Mouse (Mus musculus): ENCODE results near the gene Lsamp.

Gene Lsamp

DNA sequence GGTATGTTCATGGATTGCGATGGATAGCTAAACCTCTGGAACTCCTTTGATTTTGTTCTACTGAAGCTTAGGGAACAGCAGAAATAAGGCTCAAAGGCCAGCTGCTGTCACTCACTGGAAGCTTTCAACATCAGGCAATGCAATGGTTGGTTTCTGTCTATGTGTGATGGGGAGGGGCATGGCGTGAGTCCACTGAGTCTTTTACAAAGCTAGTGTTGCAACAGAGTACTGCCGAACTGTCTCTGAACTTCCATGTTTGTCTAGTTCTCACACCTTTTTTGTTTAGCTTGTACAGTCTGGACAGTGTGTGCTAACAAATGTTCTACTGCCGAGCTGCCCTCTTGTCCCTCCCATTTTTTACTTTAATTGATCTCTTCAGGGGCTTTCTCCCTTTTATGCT is 1258.7 kb downstream of the Lsamp start:
- no peak for DNase-seq (ENCODE audit: extremely low spot score)

DNA sequence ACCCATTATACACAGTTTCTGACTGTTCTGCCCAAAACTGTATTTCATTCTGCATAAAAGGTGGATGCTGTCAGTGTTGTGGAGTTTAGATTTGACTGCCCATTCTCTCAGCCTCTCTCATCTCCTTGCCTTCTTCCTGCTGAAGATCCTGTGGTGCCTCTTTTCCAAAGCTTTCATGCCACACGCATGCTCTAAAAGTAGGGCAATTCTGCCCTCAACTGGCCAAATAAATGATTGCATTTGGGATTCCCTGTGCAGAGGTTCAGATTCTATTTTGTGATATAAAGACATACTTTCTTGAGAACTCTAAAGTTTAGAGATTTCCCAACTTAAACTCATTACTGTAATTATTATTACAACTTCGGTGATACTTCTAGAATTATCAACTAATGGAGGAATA is 1260.5 kb downstream of the Lsamp start:
- DNase-seq (ENCODE audit: extremely low spot score), result peak; percentile 47

DNA sequence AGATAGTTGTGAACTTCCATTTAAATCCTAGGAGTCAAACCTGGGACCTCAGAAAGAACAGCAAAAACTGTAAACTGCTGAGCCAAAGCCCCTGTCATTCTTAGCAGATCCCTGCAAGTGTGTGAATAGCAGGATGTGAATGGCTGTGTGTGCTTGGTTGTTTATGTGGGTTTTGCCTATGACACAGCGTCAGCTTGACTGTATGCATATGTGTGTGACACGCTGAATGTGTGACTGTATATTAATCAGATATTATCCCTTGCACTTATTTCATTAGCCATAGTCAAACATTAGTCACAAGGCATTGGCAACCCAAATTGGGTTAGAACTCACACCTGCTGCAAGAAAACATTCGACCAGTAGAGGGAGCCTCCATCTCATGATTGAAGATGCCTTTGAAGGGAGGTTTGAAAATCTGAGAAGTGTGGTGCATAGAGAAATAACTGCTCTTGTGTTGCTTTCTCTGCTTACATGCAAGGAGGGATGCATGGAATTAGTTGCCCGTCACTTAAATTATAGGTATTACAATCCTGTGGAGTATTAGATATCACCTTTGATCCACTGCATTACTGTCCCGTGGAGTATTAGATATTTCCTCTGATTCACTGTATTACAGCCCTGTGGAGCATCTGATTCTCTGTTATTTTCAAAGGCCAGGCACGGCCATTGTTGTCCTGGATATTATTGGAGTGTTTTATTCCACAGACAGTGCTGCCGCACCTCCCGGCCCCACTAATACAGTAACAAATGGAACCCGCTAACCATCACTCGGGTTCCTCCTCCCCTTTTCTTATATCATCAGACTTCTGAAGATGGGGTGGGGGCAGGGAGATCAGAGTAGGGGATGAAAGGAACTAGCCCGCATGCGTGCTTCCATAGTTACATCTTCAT is 1274.2 kb downstream of the Lsamp start:
- DNase-seq (ENCODE audit: extremely low spot score), result peak; percentile 53

DNA sequence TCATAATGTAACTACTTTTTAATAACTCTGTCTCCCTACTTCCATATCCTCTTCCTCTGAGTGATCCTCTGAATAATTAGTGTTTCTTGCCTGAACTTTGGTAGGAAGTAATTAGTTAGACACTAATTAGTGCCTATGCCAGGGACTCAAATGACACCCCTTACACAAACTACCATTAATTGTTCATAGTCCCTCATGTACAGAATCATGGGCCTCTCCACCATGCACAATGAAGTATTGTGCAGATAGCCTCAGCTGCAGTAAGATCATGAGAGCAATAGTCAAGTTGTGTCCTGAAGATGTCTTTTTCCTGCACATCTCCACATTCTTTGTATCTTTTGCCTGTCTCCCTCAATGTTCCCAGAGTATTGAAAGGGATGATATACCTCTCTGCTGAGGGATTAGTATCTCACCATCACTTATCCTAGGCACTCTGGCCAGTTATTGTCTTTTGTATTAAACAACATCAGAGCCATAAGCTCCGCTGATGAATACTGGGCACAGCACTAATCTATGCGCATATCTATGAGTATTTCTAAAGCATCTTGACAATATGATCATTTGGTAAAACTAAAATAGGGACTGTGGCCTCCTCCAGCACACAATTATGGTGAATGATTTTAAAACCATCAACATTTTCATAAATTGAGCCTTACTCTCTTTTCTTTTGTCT is 1292.0 kb downstream of the Lsamp start:
- DNase-seq (ENCODE audit: extremely low spot score), result no peak

DNA sequence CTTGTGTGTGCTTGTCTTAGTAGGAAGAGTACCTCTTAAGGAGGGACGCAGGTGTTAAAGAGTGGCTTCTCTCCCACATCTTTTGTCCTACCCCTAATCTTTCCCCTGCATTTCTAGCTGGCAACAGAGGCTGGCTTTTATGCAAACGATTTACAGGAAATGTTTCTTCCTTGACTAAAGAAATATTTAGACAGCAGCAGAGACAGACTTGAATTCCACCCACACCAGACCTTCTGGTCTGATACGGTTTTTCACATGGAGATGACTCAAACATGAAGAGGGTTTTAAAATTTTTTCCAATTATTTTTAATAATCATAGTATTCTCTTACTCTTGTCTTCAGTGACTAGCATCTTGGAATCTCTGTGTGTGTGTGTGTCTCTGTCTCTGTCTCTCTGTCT is 1333.8 kb downstream of the Lsamp start:
- no peak for DNase-seq (ENCODE audit: extremely low spot score)

DNA sequence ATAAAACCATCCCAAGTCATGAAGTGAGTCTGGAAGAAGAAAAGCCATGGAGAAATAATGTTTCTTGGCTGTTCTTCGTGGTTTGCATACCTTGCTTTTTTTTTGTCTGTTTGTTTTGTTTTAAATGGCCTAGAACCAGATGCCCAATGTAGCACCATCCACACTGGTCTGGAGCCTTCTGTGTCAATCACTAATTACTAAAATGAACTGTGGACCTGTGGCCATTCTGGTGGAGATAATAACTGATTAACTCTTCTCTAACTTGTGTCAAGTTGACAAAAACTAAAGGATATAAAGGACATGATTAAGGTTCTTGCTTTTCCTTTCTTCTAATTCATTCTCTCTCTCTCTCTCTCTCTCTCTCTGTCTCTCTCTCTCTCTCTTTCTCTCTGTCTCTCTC is 1359.3 kb downstream of the Lsamp start:
- DNase-seq (ENCODE audit: extremely low spot score), result no peak

DNA sequence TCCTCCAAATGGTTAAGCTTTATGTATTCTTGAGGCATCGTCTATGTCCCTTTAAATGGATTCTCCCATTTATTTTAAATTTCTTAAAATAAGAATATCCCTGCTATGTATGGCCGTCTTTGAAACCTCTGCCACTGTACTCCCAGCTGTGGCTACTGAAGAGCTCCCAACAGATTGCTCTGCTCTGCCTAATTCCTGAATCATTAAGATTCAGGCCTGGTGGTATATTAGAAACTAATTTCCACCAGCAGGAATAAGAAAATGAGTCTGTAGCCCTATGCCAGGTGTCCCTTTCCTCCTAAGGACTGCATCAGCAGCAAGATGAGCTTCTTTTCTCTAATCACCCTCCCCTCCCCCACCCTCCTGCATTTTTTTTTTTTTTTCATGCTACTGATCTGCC is 1381.0 kb downstream of the Lsamp start:
- DNase-seq (ENCODE audit: extremely low spot score), result no peak

DNA sequence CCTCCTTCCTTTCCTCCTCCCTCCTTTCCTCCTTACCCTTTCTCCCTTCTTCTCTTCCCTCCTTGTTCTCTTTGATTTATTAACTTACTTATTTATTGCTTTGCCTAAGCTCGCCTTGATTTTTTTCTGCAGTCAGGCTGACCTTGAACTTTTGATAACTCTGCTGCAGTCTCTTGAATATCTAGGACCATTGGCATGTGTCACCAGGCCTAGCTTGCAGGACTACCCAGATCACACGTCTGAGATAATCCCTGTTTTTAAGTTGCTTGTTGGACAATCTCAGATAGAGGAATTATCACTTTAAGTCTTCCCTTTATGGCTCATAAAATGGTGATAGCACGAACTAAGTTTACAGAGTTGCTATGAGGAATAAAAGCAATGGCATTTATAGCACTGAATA is 1399.5 kb downstream of the Lsamp start:
- DNase-seq (ENCODE audit: extremely low spot score), result no peak

DNA sequence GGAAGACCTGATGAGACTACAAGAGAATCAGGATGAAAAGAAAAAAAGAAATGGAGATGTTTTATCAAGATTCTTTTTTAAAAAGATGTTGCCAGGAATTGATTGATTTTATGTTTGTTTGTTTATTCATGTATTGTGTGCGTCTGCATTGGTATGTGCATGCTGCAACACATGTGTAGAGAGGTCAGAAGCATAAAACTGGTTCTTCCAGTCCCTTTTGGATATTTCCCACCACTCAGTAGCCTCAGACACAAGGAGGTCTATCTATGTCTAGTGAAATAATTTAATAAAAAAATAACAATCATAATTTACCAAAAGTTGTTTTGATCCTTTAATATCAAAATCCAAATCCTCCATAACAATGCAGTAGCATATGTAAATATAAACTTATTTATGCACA is 1400.1 kb downstream of the Lsamp start:
- no peak for DNase-seq (ENCODE audit: extremely low spot score)

DNA sequence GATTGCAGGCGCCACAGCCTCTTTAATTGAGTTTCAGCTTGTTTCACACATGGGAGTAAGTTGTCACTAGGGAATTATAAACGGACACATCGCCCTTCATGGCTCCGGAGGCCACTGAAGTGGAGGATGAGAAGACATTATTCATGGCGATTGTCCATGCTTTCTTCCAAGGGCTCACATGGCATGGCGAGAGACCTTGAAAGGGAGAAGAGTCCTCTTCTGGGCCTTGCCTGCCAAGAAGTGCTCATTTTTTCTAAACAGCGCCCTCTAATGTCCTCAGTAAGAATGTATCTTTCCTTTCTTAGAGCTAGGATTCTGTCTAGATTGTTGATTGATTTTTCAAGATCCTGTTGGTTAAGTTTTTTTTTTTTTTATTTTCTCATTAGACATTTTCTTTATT is 1424.7 kb downstream of the Lsamp start:
- DNase-seq (ENCODE audit: extremely low spot score), result no peak

DNA sequence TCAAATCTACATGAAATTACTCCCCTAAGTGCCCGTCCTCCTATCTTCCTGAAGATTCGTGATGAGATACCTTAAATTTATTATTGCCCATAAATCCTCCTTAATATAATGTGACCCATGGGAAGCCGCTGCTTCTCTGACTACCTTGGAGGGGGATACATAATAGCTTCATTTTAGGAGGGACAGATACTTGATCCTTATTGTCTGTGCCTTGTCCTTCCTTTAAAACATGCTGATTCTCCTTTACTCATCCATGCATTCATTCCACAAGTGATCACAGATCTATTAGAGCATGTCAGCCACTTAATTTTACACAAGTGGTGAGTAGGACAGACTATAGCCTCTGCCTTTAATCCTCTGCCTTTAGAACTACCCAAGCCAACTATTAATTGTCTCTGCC is 1426.5 kb downstream of the Lsamp start:
- no peak for DNase-seq (ENCODE audit: extremely low spot score)

DNA sequence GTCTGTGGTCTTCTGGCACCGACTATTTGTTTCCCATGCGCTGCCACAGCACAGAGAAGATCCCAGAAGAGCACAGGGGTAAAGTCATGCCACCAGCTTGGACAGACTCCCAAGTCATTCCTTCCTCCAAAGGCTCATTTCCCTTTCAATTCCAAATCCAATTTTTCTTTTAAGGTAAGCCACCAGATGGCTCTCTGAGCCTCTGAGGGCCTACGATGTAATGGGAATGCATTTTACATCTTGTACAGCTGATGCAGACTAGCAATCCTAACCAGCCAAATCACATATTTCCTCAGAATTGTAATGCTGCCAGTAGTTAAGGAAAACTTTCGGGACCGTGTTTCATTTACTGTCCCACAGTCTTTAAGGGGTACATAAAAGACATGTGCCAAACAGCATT is 1433.2 kb downstream of the Lsamp start:
- DNase-seq (ENCODE audit: extremely low spot score), result no peak

DNA sequence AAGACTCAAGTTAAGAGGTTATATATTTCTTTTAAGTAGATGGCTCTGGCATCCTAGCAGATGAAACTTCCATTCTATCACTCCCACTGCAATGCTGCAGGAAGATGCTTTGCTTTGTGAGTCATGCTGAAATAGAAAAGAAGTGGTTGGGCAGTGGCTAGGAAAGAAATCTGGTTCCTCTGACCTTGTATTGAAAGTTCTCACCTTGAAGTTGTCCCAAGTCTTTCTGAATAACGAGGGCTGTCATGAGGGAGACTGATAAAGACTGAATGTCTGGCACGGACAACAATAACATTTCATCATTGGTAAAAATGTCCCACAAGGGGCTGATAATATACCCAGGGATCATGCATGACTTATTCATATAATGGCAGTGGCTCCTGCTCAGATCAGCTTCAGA is 1483.2 kb downstream of the Lsamp start:
- DNase-seq (ENCODE audit: extremely low spot score), result no peak

DNA sequence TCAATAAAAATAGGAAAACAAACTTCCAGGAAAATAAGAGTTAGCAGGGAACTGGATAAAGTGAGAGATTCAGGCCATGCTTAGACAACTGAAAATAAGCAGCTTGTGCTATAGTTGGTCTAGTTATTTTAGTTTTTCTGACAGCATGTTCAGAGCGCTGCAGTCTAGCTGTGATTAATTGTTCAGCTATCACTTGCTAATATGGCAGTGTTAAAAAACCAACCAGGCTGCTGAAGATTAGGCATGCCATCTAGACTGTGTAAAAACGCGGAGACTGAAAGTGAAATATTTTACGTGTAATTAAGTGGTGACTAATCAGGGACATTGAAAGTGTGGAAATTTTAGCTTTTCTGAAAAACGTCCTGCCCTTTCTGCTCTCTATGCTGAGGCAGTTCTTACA is 1494.5 kb downstream of the Lsamp start:
- no peak for DNase-seq (ENCODE audit: extremely low spot score)

DNA sequence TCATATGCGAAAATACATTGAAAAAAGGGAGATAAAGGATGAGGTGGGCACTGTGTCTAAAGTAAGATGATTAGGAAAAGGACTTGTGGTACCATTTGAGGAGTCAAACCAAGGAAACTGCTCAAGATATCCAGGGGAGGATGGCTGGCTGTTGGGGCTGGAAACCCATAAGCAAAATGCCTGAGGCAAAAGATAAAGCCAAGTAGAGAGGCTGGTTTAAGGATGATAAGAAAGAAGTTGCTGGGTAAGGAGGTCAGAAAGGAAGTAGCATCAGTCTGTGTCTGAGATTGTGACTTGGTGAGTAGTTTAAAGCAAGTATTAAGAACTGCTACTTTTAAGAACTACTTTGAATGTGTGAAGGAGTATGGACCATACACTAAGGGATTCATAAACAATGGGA is 1497.7 kb downstream of the Lsamp start:
- DNase-seq (ENCODE audit: extremely low spot score), result no peak

DNA sequence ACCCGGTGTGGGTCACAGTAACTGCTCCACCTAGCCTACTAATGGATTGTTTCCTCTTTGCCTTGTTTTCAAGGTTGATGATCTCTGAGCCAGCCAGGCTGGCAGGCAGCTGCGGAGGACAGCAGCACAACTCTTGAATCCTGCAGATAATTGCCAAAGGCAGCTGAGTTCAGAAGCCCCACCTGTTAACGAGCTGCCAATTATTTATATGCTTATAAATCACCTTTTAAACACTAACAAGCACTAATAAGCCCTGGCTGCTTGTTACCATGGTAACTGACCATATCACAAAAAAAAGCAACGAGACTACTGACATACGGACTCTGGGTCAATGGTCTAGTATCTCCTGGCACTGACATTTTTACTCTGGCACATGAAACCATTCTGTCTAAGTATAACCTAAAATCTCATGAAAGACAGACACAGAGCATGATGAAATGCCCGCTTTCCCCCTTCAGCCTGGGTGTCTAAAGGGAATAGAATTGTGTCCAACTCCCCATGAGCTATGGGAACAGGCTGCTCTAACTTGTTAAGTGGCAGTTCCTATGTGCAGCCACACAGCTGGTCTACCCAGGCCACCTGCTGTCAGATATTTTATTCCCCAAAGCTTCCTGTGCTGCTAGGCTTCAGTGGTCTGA is 1526.9 kb downstream of the Lsamp start:
- DNase-seq (ENCODE audit: extremely low spot score), result no peak

DNA sequence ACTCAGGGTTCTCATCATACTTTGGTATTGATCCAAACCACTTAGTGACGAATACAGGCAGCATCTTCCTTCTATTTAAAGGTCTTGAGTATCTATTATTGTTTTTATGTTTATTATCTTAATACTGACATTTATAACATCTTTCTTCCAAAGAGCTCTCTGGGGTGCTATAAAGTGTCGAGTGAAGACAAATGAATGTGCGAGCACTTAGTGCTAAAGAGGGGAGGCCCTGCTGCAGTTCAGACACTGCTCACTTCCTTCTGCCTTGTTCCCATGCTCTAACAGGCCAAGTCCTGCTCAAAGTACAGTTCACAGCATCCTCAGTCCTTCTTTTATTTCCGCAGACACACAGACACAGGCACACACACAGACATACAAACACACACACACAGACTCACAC is 1537.4 kb downstream of the Lsamp start:
- DNase-seq (ENCODE audit: extremely low spot score), result no peak

DNA sequence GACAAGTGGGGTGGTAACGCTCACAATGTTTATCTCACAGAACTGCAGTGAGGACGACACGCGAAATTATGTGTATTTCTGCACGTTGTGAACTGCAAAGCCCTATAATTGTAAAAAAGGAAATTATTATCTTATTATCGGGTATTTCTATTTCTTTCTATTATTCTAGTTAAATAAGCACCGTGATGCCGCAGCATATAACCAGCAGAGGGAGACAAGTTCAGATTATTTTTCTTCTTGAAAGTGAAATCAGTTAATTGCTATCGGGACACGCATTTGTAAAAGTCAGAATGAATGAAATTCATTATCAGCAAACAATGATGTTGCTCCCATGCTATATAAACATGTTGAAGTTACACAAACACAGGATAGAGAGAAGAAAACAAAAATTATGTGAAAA is 1540.1 kb downstream of the Lsamp start:
- no peak for DNase-seq (ENCODE audit: extremely low spot score)

DNA sequence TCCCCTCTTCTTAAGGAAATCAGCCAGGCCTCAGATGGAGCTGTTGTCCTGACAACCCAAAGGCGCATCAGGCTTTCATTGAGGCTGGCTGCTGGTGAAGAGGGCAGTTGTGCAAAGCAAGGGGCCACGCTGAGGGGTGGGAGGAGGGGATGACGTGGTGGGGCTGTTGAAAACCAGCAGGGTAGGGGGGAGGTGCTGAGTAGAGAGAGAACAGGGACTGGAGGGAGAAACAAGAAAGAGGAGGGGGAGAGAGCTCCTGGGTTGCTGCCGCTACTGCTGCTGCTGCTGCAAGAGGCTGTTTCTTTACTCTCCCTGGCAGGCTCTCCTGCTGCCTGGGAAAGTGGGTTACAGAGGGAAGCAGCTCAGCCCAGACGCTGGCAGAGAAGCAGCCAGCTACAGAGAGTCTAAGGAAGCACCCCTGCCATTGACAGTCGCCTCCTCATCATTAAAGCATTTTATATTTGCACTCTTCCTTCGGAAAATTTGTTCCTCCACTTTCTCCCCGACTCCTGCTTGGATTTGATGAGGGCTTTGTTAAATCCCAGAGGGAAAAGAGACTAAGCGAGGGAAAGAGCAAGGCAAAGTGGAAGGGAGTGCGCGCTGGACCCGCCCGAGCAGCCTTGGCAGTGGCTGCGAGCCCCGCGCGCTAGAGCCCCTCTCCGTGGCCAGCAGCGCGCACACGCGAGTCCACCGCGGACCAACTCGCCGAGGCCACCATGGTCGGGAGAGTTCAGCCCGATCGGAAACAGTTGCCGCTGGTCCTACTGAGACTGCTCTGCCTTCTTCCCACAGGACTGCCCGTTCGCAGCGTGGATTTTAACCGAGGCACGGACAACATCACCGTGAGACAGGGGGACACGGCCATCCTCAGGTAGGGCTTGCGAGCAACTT is 1548.7 kb downstream of the Lsamp start:
- peak; percentile 86 for DNase-seq (ENCODE audit: extremely low spot score)

DNA sequence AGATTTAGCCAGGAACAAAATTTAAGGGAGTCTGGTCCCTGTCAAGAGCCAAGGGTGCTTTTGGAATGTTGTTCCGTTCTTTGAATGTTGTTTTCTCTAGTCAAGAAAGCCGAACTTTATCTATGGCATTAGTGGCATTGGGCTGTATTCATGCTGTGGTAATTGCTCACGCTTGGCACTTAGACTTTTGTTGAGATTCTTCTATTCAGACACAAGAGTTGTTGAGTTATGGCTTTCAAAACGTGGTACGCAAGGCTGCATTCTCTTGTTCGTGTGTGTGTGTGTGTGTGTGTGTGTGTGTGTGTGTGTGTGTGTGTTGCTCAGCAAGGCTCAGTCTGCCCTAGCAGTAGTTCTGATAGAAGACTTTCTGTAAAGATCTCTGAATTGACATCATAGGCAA is 1549.5 kb downstream of the Lsamp start:
- no peak for DNase-seq (ENCODE audit: extremely low spot score)

DNA sequence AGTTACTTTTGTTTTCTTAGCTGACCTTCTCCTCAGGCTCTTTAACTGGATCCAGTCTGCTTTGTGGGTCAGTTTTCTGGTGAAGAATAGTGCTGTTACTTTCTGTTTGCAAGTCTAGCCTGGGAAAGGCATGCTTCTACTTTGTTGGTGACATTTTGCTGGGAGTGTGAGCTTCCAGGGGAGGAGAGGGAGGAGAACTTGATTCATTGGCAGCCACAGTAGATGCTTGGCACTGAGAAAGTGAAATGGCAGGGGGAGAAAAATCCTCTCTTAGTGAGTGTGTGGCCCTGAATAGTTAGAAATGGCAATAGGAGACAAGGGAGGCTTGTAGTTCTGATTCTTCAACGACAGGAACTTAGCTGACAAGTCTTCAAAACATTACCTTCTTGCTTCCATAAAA is 1551.6 kb downstream of the Lsamp start:
- no peak for DNase-seq (ENCODE audit: extremely low spot score)

DNA sequence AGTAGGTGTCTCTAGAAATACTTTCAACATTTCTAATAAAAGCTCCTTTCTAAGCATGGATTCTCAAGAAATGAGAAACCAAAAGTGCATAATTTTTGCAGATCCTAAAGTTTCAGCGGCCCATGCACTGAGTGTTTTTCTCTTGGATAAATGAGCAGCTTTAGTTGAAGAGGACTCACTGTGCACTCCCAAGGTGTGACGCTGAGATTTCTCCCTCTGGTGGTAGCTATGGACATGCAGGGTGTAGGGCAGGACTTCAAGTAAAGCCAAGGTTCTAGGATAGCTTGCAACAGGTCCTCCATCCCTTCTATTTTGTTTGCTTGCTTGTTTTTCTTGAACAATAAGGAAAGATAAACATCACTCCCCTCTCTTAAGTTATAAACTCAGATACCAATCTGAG is 1558.5 kb downstream of the Lsamp start:
- no peak for DNase-seq (ENCODE audit: extremely low spot score)
